Mouse (Mus musculus): ENCODE measurements around the gene Fggy.

The Fggy gene

DNA sequence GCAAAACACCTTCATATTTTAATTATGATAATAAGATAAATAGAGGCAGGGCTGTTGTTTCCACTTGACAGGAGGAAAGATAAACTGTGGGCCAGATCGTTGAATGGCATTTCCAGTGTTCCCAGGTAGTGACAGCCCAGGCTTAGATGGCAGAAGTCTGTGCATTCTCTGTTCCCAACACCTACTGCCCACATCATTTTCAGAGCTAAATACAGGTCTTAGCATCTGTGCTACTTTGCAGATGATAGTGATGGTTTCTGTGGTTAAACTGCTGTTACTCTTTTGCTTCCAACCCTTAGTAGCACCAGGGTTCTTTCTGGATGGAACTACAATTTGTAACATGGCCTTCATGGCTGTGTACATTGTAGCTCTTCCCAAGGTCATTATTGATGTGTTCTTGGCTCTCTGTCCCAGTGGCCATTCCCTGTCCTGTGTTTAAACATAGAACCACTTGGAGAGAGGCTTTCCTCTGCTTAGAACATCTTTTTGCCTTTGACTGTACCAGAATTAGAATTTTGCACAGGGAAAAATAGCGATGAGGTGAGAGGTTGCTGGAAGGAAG, 31.5 kb downstream of the Fggy start:
- in situ Hi-C loops (cut with MboI; ENCODE audit: unreplicated experiment in 2 of 2): no loop called here

DNA sequence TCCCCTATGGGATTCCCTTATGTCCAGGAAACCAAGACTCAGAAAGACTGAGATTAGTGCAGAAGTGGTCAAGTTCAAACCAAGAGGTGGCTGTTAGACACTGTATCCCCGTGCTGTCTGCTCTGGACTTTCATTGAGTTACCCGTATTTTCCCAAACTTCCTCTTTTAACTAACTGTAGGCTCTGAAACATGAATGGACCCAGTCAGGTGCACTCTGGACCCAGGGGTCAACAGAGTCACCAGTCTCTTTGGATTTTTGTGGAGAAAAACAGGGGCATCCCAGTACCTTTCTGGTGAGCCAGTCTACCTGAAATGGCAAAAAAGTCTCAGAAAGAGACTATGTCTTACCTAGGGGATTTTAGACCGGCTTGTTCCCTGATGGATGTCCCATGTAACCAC, 33.6 kb downstream of the Fggy start:
- in situ Hi-C loops (cut with MboI; ENCODE audit: unreplicated experiment in 2 of 2): no loop called here

DNA sequence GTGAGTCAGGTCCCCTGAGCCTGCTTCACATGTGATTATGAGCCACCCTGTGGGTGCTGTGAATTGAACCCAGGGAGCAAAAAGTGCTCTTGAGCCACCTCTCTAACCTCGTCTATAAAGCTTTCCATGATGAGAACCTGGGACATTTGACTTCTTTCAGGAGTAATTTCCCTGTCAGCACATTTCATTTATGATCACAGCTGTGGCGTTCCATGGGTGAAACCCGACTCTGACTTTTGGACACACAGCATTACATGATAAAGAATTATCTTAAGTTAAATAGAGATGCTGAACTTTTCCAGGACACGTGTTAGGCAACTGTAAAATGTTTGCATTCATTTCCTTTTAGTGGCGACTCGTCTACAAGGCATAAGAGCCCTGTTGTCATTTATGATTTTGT, 39.9 kb downstream of the Fggy start:
- in situ Hi-C loops (cut with MboI; ENCODE audit: unreplicated experiment in 2 of 2): no loop called here

DNA sequence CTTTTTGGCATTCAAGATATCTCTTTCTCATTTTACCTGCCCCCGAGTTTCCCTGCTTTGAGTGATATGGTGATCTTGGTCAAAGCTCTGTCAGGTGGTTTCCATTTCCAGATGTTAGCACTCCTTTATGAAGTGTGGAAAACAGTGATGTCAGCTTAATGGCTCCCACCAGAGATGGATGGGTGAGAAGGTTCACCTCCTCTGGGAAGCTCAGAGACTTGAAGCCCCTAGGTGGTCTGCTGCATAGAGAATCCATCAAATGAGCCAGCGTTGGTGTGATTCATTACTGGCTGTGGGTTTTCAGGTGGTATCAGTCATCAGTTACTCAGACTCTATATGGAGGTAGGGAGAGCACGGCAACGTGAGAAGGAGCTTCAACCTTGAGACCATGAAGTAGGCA, 44.5 kb downstream of the Fggy start:
- in situ Hi-C loops (cut with MboI; ENCODE audit: unreplicated experiment in 2 of 2): no loop called here

- in situ Hi-C loops (cut with MboI; ENCODE audit: unreplicated experiment in 2 of 2): no loop called here
Measured at GRCm38 (mm10) chr4:95603254-95603653, 45.9 kb downstream of the Fggy start.

DNA sequence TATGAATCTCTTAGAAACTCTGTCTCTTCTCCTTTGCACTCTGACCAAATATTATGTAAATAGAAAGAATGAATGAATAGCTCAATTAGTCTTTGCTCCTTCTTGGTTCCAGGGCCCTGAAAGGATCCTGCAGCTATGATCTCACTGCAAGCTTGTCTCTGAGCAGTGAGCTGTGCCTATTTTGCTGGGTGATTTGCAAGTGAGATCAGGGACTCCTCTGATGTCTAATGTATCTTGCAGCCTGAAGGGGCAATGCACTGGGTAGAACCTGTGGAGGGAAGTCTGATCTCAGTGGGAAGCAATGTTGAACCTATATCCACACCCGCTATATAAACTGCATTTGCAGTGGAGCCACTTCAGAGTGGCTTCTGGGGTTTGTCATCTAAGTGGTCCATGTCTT, 53.4 kb downstream of the Fggy start:
- in situ Hi-C loops (cut with MboI; ENCODE audit: unreplicated experiment in 2 of 2): no loop called here

DNA sequence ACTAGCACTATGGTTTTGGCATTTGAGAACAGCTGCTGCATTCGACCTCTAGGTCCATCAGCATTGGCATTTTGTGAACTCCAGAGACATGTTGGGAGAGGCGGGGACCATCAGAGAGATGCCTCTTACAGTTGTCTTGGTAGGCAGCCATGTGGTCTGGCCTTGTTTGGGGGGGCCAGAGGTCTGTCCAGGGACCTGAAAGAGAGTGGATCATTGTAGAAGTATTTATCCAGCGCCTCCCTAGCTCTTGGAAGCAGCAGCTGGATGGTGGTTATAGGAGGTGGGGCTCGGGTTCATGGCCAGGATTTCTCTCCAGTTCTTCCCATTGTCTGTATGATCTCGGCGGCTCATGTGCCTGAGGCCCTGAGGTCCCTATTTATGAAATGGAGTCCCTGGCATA, 54.1 kb downstream of the Fggy start:
- in situ Hi-C loops (cut with MboI; ENCODE audit: unreplicated experiment in 2 of 2): no loop called here

GRCm38 (mm10) chr4:95621046-95621445, 63.7 kb downstream of the Fggy start:
- in situ Hi-C loops (cut with MboI; ENCODE audit: unreplicated experiment in 2 of 2): no loop called here

DNA sequence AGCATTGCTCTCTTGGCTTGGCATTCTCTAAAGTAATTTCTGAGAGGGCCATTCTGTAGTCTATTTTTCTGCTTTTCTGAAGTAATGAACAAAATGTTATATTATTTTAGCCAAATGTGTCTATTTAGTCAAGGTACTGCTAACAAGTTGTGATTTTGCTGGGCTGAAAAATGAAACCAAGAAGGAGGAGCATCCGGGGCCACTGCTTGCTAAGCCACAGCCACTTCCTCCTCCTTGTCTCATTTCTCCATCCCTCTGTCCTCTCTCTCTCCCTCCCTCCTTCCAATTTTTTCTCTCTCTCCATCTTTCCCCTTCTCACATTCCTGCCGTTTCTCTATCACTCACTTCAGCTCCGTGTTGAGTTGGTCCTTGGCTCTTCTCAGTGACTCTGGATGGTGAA, 67.4 kb downstream of the Fggy start:
- in situ Hi-C loops (cut with MboI; ENCODE audit: unreplicated experiment in 2 of 2): no loop called here

DNA sequence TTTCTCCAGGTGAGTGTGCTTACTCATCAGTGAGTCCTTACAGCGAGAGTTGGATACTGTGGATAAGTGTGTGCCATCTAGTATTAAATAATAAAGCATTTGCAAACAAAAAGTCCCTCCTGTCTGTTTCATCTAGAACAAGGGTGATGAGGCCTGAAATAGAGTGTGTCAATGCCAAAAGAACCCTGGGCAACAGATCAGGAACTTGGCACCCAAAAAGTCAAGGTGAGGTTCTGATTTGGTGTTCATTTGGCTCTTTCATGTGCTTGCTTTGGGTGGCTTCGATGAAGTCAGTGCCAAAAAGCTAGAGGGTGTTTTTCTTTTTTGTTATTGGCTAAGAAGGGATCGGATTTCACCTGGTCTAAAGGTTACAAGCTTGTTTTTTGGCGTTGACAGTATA, 68.3 kb downstream of the Fggy start:
- in situ Hi-C loops (cut with MboI; ENCODE audit: unreplicated experiment in 2 of 2): no loop called here

DNA sequence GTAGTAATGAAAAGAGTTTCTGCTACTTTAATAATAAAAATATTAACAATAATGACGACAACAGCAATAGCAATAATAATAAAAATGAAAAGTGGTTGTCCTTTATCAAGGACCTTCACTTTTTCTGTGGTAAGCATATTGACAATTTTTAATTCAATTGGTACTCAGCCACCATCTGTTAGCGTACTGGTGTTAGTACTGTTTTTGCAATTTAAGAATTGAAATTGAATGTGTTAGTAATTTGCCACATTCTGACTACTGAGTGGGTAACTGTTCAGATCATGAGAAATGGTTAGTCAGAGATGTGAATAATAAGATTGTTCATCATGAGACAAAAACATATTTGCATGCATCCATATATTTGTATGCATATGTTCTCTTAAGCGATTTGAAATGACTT, 68.9 kb downstream of the Fggy start:
- in situ Hi-C loops (cut with MboI; ENCODE audit: unreplicated experiment in 2 of 2): no loop called here

- in situ Hi-C loops (cut with MboI; ENCODE audit: unreplicated experiment in 2 of 2): no loop called here
Measured at GRCm38 (mm10) chr4:95634903-95635302, 77.6 kb downstream of the Fggy start.

DNA sequence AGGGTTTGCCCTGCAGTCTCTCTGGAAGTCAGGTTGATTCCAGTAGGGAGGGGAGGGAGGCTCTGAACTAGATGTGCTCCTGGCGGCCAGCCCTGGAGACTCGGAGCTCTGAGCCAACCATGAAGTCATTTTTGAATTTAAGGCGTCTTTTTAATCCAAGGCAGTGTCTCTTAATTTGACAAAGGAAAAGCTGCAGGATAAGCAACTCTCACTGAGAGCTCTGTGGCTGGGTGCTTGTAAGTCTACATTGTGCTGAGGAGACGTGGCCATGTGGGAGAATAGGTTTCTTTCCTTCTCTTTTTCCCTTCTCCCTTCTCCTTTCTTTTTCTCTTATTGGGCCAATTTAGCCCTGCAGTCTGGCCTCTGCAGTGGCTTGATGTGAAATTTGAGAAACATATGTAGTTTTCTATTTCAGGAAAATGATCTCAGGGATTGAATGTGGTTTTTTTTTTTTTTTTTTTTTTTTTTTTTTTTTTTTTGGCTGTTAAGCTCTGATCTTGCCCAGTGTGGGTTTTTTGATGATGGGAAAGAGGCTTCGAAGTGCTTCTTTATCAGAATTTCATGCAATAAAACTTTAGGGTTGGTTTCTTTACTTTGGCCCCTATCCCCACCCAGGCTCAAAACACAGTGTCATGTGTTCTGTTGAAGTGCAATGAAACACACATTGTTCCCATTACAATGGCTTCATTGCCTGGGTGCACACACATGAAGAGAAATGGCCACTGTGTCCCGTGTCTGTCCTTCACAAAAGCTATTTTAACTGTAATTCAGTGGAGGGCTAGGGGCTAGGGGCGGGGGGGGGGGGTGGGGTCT, 79.8 kb downstream of the Fggy start:
- in situ Hi-C loops (cut with MboI; ENCODE audit: unreplicated experiment in 2 of 2): no loop called here

GRCm38 (mm10) chr4:95638063-95638462, 80.8 kb downstream of the Fggy start:
- in situ Hi-C loops (cut with MboI; ENCODE audit: unreplicated experiment in 2 of 2): no loop called here

- in situ Hi-C loops (cut with MboI; ENCODE audit: unreplicated experiment in 2 of 2): no loop called here
Measured at GRCm38 (mm10) chr4:95640831-95641230, 83.5 kb downstream of the Fggy start.

- in situ Hi-C loops (cut with MboI; ENCODE audit: unreplicated experiment in 2 of 2): no loop called here
Measured at GRCm38 (mm10) chr4:95644048-95644447, 86.7 kb downstream of the Fggy start.

DNA sequence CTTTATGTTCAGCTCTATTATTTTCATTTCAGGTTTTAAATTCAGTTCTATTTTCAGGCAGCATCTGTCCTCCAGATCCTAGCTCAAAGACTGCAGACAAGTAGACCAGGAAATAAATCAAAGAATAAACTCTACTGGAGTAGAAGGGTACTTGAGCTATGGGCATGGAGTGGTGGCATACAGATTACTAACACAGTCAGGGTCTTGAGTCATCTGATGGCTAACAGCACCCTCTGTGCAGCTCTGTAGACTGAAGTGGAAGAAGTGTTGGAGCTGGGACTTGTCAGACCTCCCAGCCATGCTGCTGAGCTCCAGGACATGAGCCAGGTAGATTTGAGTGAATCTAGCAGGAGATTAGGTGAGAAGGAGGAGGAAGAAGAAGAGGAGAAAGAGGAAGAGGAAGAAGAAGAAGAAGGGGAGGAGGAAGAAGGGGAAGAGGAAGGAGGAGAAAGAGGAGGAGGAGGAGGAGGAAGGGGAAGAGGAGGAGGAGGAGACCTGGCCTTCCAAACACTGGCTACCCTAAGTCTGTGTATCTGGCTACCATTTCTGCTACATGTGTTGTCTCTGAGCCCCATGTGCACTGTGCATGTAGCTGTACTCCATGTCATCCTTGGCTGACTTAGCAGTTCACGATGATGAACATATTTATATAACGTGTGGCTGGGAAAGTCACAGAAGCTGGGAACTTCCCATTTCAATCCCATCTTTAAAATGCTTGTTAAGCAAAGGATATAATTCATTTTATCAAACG, 91.7 kb downstream of the Fggy start:
- in situ Hi-C loops (cut with MboI; ENCODE audit: unreplicated experiment in 2 of 2): no loop called here

DNA sequence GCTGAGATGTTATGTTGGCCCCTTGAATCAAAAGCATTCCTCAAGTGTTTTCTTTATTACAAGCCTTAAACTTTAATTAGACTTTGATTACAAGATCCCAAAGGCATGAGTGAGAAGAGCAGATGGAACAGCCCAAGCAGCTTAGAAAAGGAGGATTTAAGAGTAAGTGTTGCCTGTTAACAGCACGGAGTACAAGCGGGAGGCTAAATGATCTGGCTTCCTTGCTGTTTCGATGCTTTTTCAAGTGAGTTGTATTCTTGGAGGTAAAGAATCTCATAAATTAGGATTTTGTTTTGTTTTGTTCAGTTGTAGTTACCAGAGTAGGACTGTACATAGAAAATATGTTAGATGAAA, 92.2 kb downstream of the Fggy start:
- in situ Hi-C loops (cut with MboI; ENCODE audit: unreplicated experiment in 2 of 2): no loop called here

- in situ Hi-C loops (cut with MboI; ENCODE audit: unreplicated experiment in 2 of 2): no loop called here
Measured at GRCm38 (mm10) chr4:95649980-95650379, 92.7 kb downstream of the Fggy start.

DNA sequence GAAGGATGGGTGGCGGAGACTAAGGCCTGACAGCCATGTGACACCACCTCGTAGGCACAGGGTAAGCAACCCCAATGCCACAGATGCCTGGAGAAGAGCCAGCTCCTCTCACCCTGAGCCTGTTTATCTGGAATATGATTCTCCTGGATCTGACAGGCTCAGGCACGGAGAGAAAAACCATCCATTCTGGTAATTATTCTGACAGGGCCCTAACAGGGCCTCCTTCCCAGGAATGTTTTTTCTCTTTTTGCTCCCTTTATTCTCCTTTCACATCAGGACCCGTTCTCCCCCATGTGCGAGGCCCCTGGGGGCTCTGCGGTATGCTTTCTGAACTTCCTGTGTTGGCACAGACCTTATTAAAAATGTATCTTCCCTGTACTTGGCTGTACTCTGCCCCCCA, 94.7 kb downstream of the Fggy start:
- in situ Hi-C loops (cut with MboI; ENCODE audit: unreplicated experiment in 2 of 2): no loop called here

- in situ Hi-C loops (cut with MboI; ENCODE audit: unreplicated experiment in 2 of 2): no loop called here
Measured at GRCm38 (mm10) chr4:95653296-95653912, 96.1 kb downstream of the Fggy start.

- in situ Hi-C loops (cut with MboI; ENCODE audit: unreplicated experiment in 2 of 2): no loop called here
Measured at GRCm38 (mm10) chr4:95653913-95654301, 96.6 kb downstream of the Fggy start.
